Mouse (Mus musculus) forebrain, embryonic 11.5 days (tissue): Measurements from ENCODE around the gene Irf5. TPM values are rescaled to one million over a fixed set of nuclear protein-coding genes. Genes with fewer than 3 reads are reported as not detected.

Experiments used
- ATAC-seq: fragments of 200-750 bp; cut with Nextera tagmentation; replicated peaks from 2 replicates; pipeline ENCODE4 v1.8.0; 2017; ENCODE audit warnings: moderate TSS enrichment; ENCODE audit not compliant: low FRiP score
- DNase-seq: peaks from one replicate; pipeline ENCODE4 v3.0.0-alpha.2; 2017; ENCODE audit warnings: low spot score
- H3K27ac ChIP-seq: fragments of 300-500 bp; sonication (generic); 2 replicates; pipeline ENCODE4 v1.5.1; 2014; ENCODE audit warnings: low read depth, low read length
- H3K27me3 ChIP-seq: fragments of 300-500 bp; sonication (generic); 2 replicates; pipeline ENCODE4 v1.6.1; 2014; ENCODE audit warnings: mild to moderate bottlenecking, low read length, mixed read lengths; ENCODE audit not compliant: control insufficient read depth, insufficient read depth
- H3K36me3 ChIP-seq: fragments of 300-500 bp; sonication (generic); 2 replicates; pipeline ENCODE4 v1.6.1; 2014; ENCODE audit warnings: mild to moderate bottlenecking, low read length, moderate library complexity, mixed read lengths; ENCODE audit not compliant: control insufficient read depth, insufficient read depth
- H3K4me1 ChIP-seq: fragments of 300-500 bp; sonication (generic); replicated peaks from 2 replicates; pipeline ENCODE4 v1.6.1; 2014; ENCODE audit warnings: low read length, mixed read lengths; ENCODE audit not compliant: control insufficient read depth, insufficient read depth
- H3K4me2 ChIP-seq: fragments of 300-500 bp; sonication (generic); 2 replicates; pipeline ENCODE4 v1.6.1; 2014; ENCODE audit warnings: low read depth, mild to moderate bottlenecking, low read length, moderate library complexity, mixed read lengths; ENCODE audit not compliant: severe bottlenecking
- H3K4me3 ChIP-seq: fragments of 300-500 bp; sonication (generic); 2 replicates; pipeline ENCODE4 v1.5.1; 2014; ENCODE audit warnings: low read depth, low read length
- H3K9ac ChIP-seq: fragments of 300-500 bp; sonication (generic); 2 replicates; pipeline ENCODE4 v1.6.1; 2014; ENCODE audit warnings: low read length
- H3K9me3 ChIP-seq: fragments of 300-500 bp; sonication (generic); 2 replicates; pipeline ENCODE4 v1.6.1; 2016; ENCODE audit warnings: low read length, mixed read lengths; ENCODE audit not compliant: control insufficient read depth
- WGBS: fragments of 180-500 bp; shearing (Covaris S2); extraction: QIAGEN DNeasy Blood & Tissue Kit; methylation state at CpG from one replicate; pipeline ENCODE4 v1.1.7; 2014; 5-methylcytosine and 5-hydroxymethylcytosine counted together
- polyA plus RNA-seq: library from polyadenylated mRNA; unstranded; fragments of >200 nt; fragmentation: Nextera tagmentation; extraction: Ambion mirVana; gene quantifications from 2 replicates; pipeline ENCODE4 v1.2.1, GENCODE M21; 2014

The Irf5 gene
- polyA plus RNA-seq, 1 experiment from 2014 or later, result 2.1 TPM

DNA sequence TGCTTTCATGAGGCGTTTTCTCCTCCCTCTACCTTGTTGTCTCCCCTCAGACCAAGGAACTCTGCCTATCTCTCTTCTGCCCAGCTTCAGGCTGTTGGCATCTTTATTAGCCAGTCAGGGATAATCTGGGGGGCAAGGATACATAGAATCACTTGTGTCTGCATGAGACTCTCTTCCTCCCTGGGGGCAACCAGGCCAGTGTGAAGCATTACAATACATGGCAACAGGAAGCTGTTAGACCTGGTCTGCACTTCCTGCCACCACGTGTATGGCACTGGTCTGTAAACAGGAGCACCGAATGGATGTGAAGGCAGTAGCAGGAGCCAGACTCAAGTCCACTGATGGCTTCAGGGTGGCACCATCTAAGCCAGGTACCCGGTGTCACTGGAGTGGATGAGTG, 3.6 kb downstream of the Irf5 start:
- Histone ChIP-seq H3K27ac (no peak overlapping the region), H3K9me3 (no peaks in the 10 kb centered on the region), H3K36me3 (no peaks in the 10 kb centered on the region), H3K4me1 (peaks cover 2% of the 10 kb centered on the region; the same call in 1 of the 2 replicates), H3K4me3 (no peak overlapping the region), H3K4me2 (no peak overlapping the region), H3K27me3 (peaks cover 48% of the 10 kb centered on the region), H3K9ac (no peak overlapping the region)
- DNase-seq (no peak), ATAC-seq (no peak)
- WGBS, result 68% methylated on average over 4 of the region's 4 CpGs

DNA sequence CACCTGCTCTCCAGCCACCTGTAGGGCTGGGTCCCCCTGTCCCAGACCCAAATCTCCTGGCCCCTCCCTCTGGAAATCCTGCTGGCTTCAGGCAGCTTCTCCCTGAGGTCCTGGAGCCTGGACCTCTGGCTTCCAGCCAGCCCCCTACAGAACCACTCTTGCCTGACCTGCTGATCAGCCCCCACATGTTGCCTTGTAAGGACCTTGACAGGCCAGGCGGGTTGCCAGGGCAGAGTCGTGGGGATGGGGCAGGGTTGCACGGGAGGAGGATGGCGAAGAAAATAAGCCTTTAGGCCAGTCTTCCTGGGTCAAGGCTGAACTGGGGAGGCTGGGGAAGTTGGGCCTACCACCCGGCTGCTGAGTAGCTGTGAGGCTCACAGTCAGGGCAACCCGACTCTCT, 8.9 kb downstream of the Irf5 start:
- WGBS, result 87% methylated on average over 6 of the region's 6 CpGs
- ATAC-seq (no peak), DNase-seq (no peak)
- no peaks in the 10 kb centered on the region for H3K9me3 ChIP-seq
- H3K27ac ChIP-seq, result no peak overlapping the region
- peaks cover 4% of the 10 kb centered on the region; the same call in 1 of the 2 replicates for H3K27me3 ChIP-seq
- H3K36me3 ChIP-seq, result no peaks in the 10 kb centered on the region
- no peak overlapping the region for H3K4me2 ChIP-seq
- no peak overlapping the region for H3K4me3 ChIP-seq
- no peaks in the 10 kb centered on the region for H3K4me1 ChIP-seq
- H3K9ac ChIP-seq, result no peak overlapping the region

- Histone ChIP-seq H3K36me3 (no peaks in the 10 kb centered on the region), H3K9me3 (no peaks in the 10 kb centered on the region), H3K27ac (no peak overlapping the region), H3K4me3 (no peak overlapping the region), H3K4me2 (no peak overlapping the region), H3K27me3 (no peaks in the 10 kb centered on the region), H3K4me1 (no peaks in the 10 kb centered on the region), H3K9ac (no peak overlapping the region)
- no peak for DNase-seq
- 80% methylated on average over 4 of the region's 4 CpGs for WGBS
- ATAC-seq, result no peak
Measured at GRCm38 (mm10) chr6:29536651-29537193, 10.3 kb downstream of the Irf5 start.

GRCm38 (mm10) chr6:29537221-29537620, 10.8 kb downstream of the Irf5 start:
- H3K27me3 ChIP-seq, result no peaks in the 10 kb centered on the region
- no peak for DNase-seq
- ATAC-seq, result no peak
- H3K4me3 ChIP-seq, result no peak overlapping the region
- no peaks in the 10 kb centered on the region for H3K36me3 ChIP-seq
- H3K4me1 ChIP-seq, result no peaks in the 10 kb centered on the region
- H3K9me3 ChIP-seq, result no peaks in the 10 kb centered on the region
- no peak overlapping the region for H3K27ac ChIP-seq
- H3K9ac ChIP-seq, result no peak overlapping the region
- no peak overlapping the region for H3K4me2 ChIP-seq
- WGBS, result 81% methylated on average over 3 of the region's 3 CpGs

DNA sequence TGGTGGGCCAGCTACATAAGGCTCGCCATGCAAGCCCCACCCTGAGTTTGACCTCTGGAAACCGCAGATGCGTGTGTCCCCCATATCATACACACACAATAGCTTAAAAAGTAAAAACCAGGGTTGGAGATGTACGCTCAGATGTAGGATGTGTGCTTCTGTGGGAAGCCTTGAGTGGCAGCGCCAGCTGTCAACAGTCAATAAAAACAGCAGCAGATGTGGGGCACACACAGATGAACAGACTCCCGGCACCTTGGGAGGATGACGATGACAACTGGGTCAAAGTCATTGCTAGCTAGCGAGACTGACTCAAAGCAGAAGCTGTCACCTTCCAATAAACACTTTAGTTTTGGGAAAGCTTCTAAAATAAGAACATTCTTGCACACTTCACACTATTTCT, 13.1 kb downstream of the Irf5 start:
- Histone ChIP-seq H3K36me3 (peaks cover 7% of the 10 kb centered on the region; the same call in 1 of the 2 replicates), H3K9me3 (no peaks in the 10 kb centered on the region), H3K27ac (no peak overlapping the region), H3K4me1 (no peaks in the 10 kb centered on the region), H3K4me3 (no peak overlapping the region), H3K27me3 (no peaks in the 10 kb centered on the region), H3K4me2 (no peak overlapping the region), H3K9ac (no peak overlapping the region)
- WGBS, result 92% methylated on average over 8 of the region's 8 CpGs
- ATAC-seq, result no peak
- DNase-seq, result no peak

DNA sequence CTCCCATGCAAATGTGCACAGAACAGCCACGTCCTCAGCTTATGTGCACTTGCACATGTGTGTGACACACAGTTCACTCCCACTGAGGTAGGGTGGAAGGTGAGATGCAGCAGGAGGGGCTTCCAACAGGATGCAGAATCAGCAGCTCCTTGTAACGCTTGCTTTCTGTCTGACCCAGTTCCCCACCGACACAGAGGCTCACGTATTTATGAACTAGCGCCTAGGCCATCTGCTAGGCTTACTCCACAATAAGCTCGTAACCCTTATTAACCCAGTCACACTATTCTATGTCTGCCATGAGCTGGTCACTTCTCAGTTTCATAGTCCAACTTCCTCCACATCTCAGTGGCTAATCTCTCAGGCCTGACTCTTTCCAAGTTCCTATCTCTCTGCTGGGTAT, 13.8 kb downstream of the Irf5 start:
- WGBS, result 94% methylated on average over 6 of the region's 6 CpGs
- no peaks in the 10 kb centered on the region for H3K27me3 ChIP-seq
- H3K27ac ChIP-seq, result no peak overlapping the region
- ATAC-seq, result no peak
- no peak for DNase-seq
- H3K4me2 ChIP-seq, result no peak overlapping the region
- H3K9ac ChIP-seq, result no peak overlapping the region
- H3K4me1 ChIP-seq, result no peaks in the 10 kb centered on the region
- peaks cover 11% of the 10 kb centered on the region; the same call in 1 of the 2 replicates for H3K36me3 ChIP-seq
- no peak overlapping the region for H3K4me3 ChIP-seq
- H3K9me3 ChIP-seq, result peaks cover 2% of the 10 kb centered on the region; the same call in 1 of the 2 replicates

DNA sequence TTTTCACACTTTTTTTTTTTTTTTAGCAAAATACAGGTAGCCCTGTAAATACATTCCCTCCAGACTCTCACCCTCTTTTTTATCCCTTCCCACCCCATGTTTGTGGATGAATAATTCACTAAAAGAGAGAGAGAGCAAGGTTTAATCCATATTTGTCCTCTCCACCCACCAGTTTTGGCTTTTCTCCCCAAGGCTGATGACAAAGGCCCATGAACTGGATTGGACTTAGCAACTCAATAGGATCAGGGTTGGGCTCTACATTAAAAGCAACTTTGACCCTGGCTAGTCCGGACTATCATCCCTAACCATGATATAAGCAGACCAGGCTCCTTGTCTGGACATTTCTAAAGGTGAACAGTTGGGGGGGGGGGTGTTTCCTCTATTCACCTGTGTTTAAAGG, 14.5 kb downstream of the Irf5 start:
- no peaks in the 10 kb centered on the region for H3K4me1 ChIP-seq

GRCm38 (mm10) chr6:29545611-29546010, 19.2 kb downstream of the Irf5 start:
- peaks cover 17% of the 10 kb centered on the region; the same call in 1 of the 2 replicates for H3K36me3 ChIP-seq

More for the DNA sequence above, 14.5 kb downstream of the Irf5 start:
- 90% methylated on average over 1 of the region's 1 CpGs for WGBS
- Histone ChIP-seq H3K27me3 (no peaks in the 10 kb centered on the region), H3K36me3 (peaks cover 17% of the 10 kb centered on the region; the same call in 1 of the 2 replicates), H3K9me3 (peaks cover 3% of the 10 kb centered on the region; the same call in 1 of the 2 replicates), H3K27ac (no peak overlapping the region), H3K4me3 (no peak overlapping the region), H3K4me2 (no peak overlapping the region), H3K9ac (no peak overlapping the region)
- DNase-seq (no peak), ATAC-seq (no peak)

DNA sequence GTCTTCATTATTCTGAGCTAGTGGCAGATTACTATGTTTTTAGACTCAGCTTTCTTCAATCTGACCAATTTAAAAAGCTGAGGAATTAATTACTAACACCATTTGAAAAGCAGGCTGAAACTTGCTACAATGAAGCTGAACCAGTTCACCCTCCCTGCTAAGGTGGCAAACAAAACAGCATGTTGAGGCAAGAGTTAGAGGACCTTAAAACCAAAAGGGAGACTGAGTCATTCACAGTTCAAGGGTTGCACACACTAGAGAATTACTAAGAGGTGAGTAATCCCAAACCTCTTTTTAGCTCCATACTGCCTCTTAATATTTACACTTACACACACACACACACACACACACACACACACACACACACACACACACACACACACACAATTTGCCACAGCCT, 21.2 kb downstream of the Irf5 start:
- Histone ChIP-seq H3K4me1 (no peaks in the 10 kb centered on the region), H3K36me3 (peaks cover 23% of the 10 kb centered on the region; the same call in 1 of the 2 replicates), H3K27ac (no peak overlapping the region), H3K4me3 (no peak overlapping the region), H3K27me3 (no peaks in the 10 kb centered on the region), H3K9ac (no peak overlapping the region), H3K9me3 (peaks cover 3% of the 10 kb centered on the region; the same call in 1 of the 2 replicates), H3K4me2 (no peak overlapping the region)
- DNase-seq (no peak), ATAC-seq (no peak)

More at GRCm38 (mm10) chr6:29545611-29546010, 19.2 kb downstream of the Irf5 start:
- H3K9me3 ChIP-seq, result peaks cover 3% of the 10 kb centered on the region; the same call in 1 of the 2 replicates
- DNase-seq (no peak), ATAC-seq (no peak)
- no peak overlapping the region for H3K4me2 ChIP-seq
- H3K9ac ChIP-seq, result no peak overlapping the region
- 94% methylated on average over 2 of the region's 2 CpGs for WGBS
- H3K27me3 ChIP-seq, result no peaks in the 10 kb centered on the region
- H3K27ac ChIP-seq, result no peak overlapping the region
- no peaks in the 10 kb centered on the region for H3K4me1 ChIP-seq
- no peak overlapping the region for H3K4me3 ChIP-seq
